Mouse (Mus musculus): ENCODE measurements around the gene Hmx1. TPM values are rescaled to one million over a fixed set of nuclear protein-coding genes. Genes with fewer than 3 reads are reported as not detected.

Gene Hmx1
- total and polyA plus RNA-seq, 3 experiments: not detected

DNA sequence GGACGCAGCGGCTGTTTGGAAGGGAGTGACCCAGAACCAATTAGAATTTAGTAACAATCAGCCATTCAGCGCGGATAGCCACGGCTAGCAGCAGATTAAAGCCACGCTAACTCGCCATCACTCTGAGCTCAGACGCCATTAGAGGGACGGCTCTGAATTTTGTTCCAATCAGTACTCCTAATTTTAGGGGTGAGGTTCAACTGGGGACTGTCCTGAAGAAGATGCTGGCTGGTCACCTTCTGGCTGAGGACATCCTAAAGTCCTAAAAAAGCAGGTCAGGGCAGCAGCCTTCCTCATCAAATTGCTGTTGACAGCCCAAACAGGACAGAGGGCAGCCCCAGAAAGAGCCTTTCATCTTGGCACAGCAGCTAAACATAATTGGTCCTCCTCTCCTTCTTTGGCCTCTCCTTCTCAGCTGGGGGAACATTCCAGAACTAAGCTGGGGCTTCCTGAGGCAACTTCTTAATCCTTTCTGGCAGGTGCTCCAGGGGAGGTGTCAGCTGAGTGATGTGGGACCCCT lies 18.6 kb downstream of the Hmx1 start:
- Histone ChIP-seq H3K4me1 (ENCODE audit: control insufficient read depth in 1 of 2, insufficient read depth in 2 of 2, low read length in 2 of 2) (no peaks in the 10 kb centered on the region), H3K27me3 (ENCODE audit: control insufficient read depth in 1 of 2, insufficient read depth in 2 of 2, low read length in 2 of 2) (no peaks in the 10 kb centered on the region), H3K36me3 (ENCODE audit: control insufficient read depth in 1 of 2, insufficient read depth in 2 of 2, low read length in 2 of 2) (no peaks in the 10 kb centered on the region), H3K9ac (ENCODE audit: control insufficient read depth, low read depth, low read length, poor library complexity, severe bottlenecking) (no peak overlapping the region), H3K27ac (ENCODE audit: control insufficient read depth, low read depth, low read length) (no peak overlapping the region), H3K79me2 (ENCODE audit: control insufficient read depth, insufficient read depth, low read length, poor library complexity) (no peaks in the 10 kb centered on the region), H3K9me3 (replicated peaks; ENCODE audit: insufficient read depth, low read length) (no peaks in the 10 kb centered on the region), H3K4me3 (ENCODE audit: control insufficient read depth in 1 of 2, insufficient read depth in 1 of 2, low read depth in 2 of 2, low read length in 2 of 2) (no peak overlapping the region)
- no peak for TF ChIP-seq UBTF (IDR thresholded peaks at IDR 0.05; ENCODE audit: borderline replicate concordance, insufficient read depth, low read depth, low read length)
- TF ChIP-seq CHD1 (IDR thresholded peaks at IDR 0.05; ENCODE audit: low read depth, low read length): no peak
- no peak for TF ChIP-seq ZMIZ1 (IDR thresholded peaks at IDR 0.05; ENCODE audit: low read depth, low read length)
- TF ChIP-seq POLR2AphosphoS5 (IDR thresholded peaks at IDR 0.05; ENCODE audit: borderline replicate concordance, low read depth, low read length): no peak
- no peak for TF ChIP-seq MAFK (IDR thresholded peaks at IDR 0.05; ENCODE audit: borderline replicate concordance, low read depth, low read length)
- no peak for TF ChIP-seq EP300 (IDR thresholded peaks at IDR 0.05; ENCODE audit: low read depth in 1 of 2, low read length in 2 of 2)
- no peak for TF ChIP-seq HCFC1 (IDR thresholded peaks at IDR 0.05; ENCODE audit: low read depth, low read length)
- TF ChIP-seq TBP (IDR thresholded peaks at IDR 0.05; ENCODE audit: low read depth, low read length): no peak
- TF ChIP-seq SMC3 (IDR thresholded peaks at IDR 0.05; ENCODE audit: low read depth, low read length): no peak
- TF ChIP-seq RAD21 (IDR thresholded peaks at IDR 0.05; ENCODE audit: low read depth, low read length): no peak
- TF ChIP-seq GATA1 (IDR thresholded peaks at IDR 0.05; ENCODE audit: low read depth, low read length): no peak
- TF ChIP-seq E2F4 (IDR thresholded peaks at IDR 0.05; ENCODE audit: borderline replicate concordance, low read depth, low read length): no peak
- no peak for TF ChIP-seq ELF1 (IDR thresholded peaks at IDR 0.05; ENCODE audit: low read depth, low read length)
- no peak for TF ChIP-seq ETS1 (IDR thresholded peaks at IDR 0.05; ENCODE audit: low read depth, low read length)
- no peak for TF ChIP-seq POLR2AphosphoS2 (IDR thresholded peaks at IDR 0.05; ENCODE audit: low read length)
- no peak for TF ChIP-seq GABPA (IDR thresholded peaks at IDR 0.05; ENCODE audit: low read depth, low read length)
- no peak for TF ChIP-seq CHD2 (IDR thresholded peaks at IDR 0.05; ENCODE audit: low read length)
- no peak for DNase-seq (ENCODE audit: low read depth, low spot score)

DNA sequence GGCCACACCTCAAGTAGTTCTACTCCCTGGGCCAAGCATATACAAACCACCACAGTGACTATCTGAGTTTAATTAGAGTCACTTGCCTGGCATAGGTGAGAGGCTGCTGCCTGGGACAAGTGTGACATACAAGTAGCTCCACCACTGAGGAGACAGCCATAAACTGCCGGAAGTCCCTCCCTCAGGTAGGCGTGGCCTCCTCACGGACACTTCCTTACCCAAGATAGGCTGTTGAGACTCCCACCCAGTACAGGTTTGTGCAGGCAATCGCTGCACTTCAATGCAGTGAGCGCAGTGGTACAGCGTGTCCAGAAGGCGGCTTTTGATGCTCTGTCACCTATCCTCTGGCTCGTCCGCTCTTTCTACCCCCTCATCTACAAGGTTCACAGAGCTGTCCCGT lies 22.1 kb downstream of the Hmx1 start:
- H3K4me3 ChIP-seq (ENCODE audit: control insufficient read depth in 1 of 2, insufficient read depth in 1 of 2, low read depth in 2 of 2, low read length in 2 of 2): no peak overlapping the region
- no peaks in the 10 kb centered on the region for H3K4me1 ChIP-seq (ENCODE audit: control insufficient read depth in 1 of 2, insufficient read depth in 2 of 2, low read length in 2 of 2)
- H3K36me3 ChIP-seq (ENCODE audit: control insufficient read depth in 1 of 2, insufficient read depth in 2 of 2, low read length in 2 of 2): no peaks in the 10 kb centered on the region
- no peaks in the 10 kb centered on the region for H3K79me2 ChIP-seq (ENCODE audit: control insufficient read depth, insufficient read depth, low read length, poor library complexity)
- no peaks in the 10 kb centered on the region for H3K27me3 ChIP-seq (ENCODE audit: control insufficient read depth in 1 of 2, insufficient read depth in 2 of 2, low read length in 2 of 2)
- H3K9me3 ChIP-seq (replicated peaks; ENCODE audit: insufficient read depth, low read length): no peaks in the 10 kb centered on the region
- TF ChIP-seq NELFE (IDR thresholded peaks at IDR 0.05; ENCODE audit: low read depth, low read length): no peak
- TF ChIP-seq TAL1 (IDR thresholded peaks at IDR 0.05; ENCODE audit: low read length): no peak
- H3K27ac ChIP-seq (ENCODE audit: control insufficient read depth, low read depth, low read length): no peak overlapping the region
- DNase-seq (ENCODE audit: low read depth, low spot score): no peak
- H3K9ac ChIP-seq (ENCODE audit: control insufficient read depth, low read depth, low read length, poor library complexity, severe bottlenecking): no peak overlapping the region

Measured in MEL (cell line).